Mouse (Mus musculus): ENCODE results near the gene Rgs17.

Rgs17 gene

DNA sequence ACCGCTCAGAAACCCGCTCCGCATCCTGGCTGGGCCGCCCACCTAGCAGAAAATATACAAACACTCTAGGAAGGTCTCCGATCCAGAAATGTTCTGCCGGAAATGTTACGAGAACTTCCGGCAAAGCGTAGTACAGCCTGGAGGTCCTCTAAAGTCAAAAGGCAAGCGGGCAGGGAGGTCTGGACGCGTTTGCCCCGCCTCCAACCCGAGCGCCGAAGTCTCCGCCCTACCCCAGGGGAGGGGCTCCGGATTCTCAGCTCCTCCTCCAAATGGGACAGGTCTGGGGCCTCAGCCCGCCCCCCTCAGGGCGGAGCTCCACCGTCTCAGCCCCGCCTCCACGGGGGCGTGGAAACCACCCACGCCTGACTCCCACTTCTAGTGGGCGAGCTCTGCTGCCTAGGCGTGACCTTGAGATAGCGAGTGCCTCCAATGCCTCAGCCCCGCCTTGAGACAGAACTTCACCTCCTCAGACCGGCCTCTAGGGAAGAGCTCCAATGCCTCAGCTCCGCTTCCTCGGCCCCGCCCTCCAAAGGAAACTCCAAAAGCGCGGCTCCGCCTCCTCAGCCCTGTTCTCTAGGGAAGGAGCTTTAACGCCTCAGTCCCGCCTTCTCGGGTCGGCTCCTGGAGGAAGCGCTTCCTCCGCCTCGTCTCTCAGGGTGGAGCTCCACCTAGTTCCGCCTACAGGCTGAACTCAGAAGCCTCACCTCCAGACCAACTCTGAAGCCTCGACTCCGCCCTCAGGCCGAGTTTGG lies 98.3 kb downstream of the Rgs17 start, which contains the start of gene Mtrf1l:
Gene Mtrf1l, minus strand, starts transcription at position 171 of the 752 bp plus-strand sequence.
- DNase-seq (ENCODE audit: low spot score in 2 of 2) = peak; percentile 96 to 97

DNA sequence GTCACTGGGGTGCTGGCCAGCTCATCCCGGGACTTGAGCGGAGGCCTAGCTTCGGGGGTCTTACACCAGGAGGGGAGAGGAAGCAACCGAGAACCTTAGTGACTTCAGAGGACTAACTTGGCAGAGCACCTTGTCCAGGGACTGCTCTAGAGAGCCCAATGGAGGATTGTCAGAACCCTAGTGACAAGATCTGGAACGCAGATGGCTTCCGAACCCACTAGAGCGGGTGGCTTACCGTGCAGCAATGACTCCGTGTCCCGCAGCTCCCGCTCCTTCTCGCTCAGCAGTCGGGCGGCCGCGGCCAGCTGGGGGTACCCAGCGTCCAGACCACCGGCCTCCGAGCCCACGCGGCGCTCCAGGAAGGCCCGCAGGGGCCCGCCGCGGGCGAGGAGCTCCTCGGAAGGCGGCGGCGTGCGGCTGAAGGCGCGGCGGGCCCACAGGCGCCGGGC lies 98.9 kb downstream of the Rgs17 start:
- DNase-seq (ENCODE audit: low spot score in 2 of 2) = peak; percentile 44 to 53

DNA sequence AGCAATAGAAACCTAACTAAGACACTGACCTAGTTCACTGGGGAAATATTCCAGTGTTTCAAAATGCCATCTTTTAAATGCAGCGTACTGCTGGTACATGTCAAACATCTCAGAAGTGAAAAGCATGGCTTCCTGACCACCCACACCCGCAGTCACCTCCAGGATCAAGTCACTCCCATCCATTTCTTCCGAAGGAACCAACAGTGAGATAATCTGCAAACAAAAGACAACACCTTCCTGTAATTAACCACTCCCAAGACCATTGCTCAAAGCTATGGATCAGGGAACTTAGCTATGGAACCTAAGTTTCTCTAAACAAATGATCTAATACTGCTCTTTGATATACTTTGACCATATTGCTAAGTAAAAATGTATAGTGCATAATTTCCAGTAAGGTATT lies 103.4 kb downstream of the Rgs17 start:
- no peak for DNase-seq (ENCODE audit: low spot score in 2 of 2)

DNA sequence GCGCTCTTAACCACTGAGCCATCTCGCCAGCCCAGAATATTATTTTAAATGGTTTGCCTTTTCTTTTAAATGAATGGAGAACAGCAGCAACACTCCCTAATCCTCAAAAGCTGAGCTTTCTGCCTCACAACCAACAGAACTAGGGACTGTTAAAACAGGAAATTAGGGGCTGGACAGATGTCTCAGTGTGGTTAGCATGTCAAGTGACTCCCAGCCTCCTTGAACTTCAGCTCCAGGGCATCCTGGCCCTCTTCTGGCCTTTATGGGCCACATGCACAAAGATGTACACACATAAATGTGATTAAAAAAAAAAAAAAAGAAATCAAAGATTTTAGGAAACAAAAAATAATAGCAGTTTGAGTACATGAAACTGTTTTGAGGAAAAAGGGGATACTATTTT lies 106.2 kb downstream of the Rgs17 start:
- no peak for DNase-seq (ENCODE audit: low spot score in 2 of 2)

DNA sequence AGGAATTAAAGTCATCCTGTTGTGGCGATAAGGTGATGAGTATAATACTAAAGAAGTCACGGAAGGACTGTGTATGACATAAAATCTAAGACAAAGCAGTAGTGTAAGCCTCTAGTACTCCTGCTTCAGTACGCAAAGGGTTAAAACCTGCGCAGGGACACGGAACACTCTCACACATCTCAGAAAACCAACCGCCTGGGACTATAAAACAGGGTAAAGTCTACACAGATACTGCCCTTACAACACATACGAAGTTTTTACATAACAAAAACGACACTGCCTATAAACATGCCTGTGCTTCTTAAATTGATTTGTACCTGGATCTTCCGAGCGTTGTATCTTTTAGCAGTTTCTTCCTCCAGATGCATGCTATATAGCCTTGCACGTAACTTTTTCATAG lies 108.5 kb downstream of the Rgs17 start:
- no peak for DNase-seq (ENCODE audit: low spot score in 2 of 2)

DNA sequence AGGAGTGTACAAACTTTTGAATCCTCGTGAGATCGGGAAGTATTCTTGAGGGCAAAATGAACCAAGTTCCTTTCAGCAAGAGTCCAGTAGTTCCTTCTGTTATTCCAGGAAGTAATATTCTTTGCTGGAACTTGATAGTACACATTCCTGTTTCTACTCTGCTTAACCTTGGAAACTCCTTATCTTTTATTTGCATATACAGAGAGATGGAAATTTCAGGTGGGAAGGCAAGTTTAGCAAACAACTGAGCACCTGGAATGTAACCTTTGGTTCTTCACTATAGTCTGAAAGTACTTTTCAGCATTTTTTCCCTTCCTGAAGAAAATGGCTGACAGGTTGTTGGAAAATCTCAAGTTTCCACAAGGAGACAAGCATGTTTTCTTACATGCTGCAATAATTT lies 114.5 kb downstream of the Rgs17 start:
- no peak for DNase-seq (ENCODE audit: low spot score in 2 of 2)

DNA sequence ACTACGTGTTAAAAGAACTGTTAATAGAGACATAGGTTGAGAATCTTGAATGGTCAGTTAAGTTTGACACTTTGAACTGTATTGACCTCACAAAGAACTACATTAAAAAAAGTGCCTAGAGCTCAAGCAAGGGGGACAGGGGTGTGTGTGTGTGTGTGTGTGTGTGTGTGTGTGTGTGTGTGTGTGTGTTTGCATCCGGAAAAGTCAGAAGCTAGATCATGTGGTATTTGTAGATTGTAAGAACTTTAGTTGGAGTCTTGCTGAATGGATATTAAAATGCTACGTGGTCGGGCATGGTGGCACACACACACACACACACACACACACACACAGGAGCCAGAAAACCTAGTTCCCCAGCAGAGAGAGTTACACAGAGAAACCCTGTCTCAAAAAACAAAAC lies 115.2 kb downstream of the Rgs17 start:
- DNase-seq (ENCODE audit: low spot score in 2 of 2) = no peak

DNA sequence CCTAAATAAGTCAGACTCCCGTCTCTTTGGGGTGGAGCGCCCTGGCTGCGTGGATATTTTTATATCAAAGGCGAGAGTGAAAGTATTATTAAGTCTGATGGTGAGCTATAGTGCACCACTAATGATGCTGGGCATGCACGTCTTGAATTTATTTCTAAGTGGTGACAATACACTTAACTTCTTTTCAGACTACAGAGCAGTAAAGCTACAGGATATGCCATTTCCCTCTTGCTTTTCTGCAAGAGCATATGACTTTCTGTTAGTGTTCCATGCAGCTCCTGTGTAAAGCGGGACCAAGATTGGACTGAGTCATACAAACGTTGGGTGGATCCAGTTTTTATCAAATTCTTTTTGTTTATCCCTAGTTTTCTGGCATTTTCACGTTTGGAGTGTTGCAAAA lies 115.8 kb downstream of the Rgs17 start:
- DNase-seq (ENCODE audit: low spot score in 2 of 2) = peak in 1 of 2 experiments; percentile 30

DNA sequence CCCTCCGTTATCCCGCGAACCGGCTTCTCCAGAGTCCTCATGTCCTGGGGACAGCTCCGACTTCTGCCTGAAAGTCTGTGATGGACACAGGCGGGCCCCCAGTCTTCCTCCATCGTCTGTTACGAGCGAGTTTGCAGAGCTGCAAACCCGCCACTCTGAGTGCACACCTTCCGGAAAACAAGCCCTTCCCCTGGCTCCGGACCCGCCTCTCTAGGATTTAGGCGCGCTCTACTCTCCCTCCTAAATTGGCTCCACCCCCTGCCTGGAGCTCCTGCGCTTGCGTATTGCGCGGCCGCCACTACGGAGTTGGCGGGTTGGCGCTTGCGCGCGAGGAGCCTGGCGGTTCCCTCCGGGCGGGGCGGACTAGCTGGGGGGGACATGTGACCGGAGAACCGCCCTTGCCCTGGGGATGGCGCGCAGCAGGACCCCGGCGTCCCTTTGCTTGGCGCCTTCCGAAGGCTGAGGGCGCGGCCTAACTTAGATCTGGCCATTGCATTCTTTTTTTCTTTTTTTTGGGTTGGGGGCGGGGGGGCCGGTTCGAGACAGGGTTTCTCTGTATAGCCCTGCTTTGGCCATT lies 116.4 kb downstream of the Rgs17 start:
- DNase-seq (ENCODE audit: low spot score in 2 of 2) = peak; percentile 97

DNA sequence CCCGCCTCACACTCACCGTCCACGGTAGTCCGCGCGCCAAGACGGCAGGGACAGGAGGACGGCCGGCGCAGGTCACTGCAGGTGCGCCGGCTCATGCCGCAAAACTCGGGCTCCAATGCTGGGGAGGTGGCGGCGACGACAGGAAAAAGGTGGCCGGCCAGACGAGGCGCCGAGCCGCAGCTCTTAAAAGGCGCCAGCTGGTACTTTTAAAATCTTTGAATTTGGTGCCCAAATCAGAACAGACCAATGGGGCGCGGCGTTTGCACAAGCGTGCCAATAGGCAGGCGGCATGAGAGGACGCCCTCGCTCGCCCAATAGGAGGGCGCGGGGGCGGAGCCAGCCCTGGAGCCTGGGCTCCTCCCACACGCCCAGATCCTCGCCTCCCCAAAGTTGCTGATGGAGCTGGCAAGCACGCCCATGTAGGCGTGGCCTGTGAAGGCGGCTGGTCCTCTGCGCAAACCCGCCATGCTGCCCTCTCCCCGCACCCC lies 116.9 kb downstream of the Rgs17 start, which contains the start of gene Fbxo5:
Gene Fbxo5, minus strand, starts transcription at position 358 of the 488 bp plus-strand sequence.
- DNase-seq (ENCODE audit: low spot score in 2 of 2) = peak; percentile 99 to 100

DNA sequence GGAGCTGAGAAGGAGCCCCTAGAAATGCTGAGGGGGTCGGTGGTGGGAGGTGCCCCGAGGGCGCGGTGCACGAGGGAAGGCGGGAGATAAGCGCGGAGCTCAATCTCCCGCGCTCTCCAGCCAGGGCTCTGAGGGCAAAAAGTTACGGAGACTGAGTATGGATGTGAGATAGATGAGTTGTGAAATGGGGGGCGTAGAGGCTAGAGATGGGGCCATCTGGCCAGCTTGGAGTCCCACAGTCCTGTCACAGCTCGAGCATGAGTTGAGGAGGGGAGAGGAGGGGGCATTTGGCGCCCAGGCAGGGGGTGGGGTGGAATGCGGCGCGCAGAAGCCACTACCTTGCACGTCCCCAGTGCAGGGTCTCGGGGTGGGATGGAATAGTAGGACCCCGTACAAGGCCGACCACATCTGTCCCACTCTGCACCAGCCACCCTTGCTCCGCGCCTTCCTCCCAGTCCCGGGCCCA lies 117.5 kb downstream of the Rgs17 start:
- peak in 1 of 2 experiments; percentile 29 for DNase-seq (ENCODE audit: low spot score in 2 of 2)

DNA sequence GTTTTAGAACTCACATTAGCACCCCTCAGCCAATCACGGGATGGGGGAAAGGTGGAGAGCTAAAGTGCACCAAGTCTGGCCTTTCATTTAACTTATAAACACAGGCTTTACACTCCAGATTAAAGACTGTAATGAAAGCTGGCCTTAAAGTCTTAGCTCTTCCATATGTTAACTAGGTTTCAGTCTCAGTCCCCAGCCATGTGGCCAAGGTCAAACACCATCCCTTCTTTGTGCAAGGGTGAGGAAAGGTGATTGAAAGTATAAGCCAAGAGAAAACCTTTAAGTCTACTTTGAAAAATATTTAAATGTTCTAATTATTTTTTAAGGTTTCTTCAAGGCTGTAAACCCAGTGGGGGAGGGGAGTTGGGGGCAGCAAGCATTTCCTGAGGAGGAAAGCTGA lies 118.5 kb downstream of the Rgs17 start:
- DNase-seq (ENCODE audit: low spot score in 2 of 2) = no peak

DNA sequence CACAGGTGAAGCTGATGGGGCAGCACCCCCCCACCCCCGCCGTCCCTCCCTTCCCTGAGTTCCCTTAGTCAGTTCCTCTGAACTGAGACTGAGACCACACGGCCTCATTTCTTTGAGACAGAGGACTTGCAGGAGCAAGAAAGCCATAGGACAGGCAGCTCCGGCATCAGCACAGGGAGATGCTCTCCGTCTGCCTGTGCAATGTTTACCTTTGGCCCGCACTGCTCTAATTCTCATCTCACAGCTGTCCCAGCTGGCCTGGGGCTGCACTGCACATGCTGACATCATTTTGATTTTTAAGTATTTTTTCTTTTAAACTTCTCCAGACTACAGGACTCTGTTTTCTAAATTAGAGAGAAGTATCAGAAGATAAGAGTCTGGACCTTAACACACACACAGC lies 119.3 kb downstream of the Rgs17 start:
- no peak for DNase-seq (ENCODE audit: low spot score in 2 of 2)

DNA sequence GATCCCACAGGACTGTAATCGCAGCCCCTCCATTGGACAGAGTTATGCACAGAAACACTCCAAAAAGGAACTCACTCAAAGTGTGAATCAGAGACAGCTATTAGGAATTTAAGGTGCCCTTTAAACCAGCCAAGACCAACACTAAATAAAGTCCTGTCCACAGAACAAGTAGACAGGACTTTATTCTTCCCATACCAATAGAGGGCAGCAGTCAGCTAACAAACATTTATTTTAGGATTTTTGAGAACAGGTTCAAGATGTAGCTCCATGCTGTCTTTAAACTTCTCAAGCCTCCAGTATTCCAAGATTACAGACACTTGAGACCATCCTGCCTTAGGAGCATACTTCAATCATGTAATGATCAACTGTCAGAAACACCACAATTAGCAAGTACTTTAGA lies 121.7 kb downstream of the Rgs17 start:
- no peak for DNase-seq (ENCODE audit: low spot score in 2 of 2)

DNA sequence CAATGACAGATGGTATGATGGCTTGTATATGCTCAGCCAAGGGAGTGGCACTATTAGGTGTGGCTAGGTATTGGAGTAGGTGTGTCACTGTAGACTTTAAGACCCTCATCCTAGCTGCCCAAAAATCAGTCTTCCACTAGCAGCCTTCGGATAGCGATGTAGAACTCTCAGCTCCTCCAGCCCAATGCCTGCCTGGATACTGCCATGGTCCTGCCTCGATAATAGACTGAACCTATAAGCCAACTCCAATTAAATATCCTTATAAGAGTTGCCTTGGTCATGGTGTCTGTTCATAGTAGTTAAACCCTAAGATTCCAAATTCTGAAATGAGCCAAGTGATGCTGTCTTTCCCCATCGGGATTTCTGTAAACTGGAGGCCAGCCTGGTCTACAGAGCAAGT lies 124.1 kb downstream of the Rgs17 start:
- DNase-seq (ENCODE audit: low spot score in 2 of 2) = no peak

DNA sequence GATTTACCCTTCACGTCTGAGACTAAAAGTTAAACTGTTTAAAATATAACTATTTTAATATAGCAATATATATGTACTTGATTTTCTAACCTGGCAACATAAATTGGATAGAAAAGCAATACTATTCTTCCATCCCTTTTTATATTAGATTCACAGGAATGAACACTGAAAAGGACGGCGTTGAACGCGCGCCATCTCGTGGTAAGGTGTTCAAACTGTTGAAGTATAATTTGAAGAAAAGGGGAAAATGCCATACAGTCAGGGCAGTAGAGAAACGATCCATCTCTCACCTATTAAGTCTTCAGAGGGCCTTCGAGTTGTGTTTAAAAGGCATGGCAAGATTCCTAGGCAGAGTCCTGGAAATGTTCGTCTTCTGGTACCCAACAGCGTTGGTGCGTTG lies 131.5 kb downstream of the Rgs17 start:
- peak; percentile 67 to 84 for DNase-seq (ENCODE audit: low spot score in 2 of 2)

DNA sequence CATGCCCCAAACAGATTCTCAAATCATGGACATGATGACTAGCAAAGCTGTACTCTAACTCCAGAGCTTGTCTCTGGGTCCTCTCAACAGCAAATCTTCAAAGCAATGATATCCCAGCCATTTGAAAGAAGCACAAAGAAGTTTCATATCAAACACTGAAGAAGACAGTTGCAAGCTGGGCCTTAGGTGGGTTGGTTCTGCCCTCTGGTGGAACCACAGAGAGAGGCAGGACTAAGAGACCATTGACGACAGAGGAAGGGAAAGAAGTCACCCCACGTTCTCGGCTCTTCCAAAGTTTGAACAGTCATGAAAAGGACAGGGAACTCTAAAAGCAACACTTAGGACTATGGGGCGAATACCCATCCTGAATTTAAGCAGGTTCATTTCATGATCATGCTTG lies 135.3 kb downstream of the Rgs17 start:
- no peak for DNase-seq (ENCODE audit: low spot score in 2 of 2)

All from right cerebral cortex, postnatal 10 days (tissue).